Mouse (Mus musculus): ENCODE data around the gene Sept9. TPM values are rescaled to one million over a fixed set of nuclear protein-coding genes. Genes with fewer than 3 reads are reported as not detected.
"Not testable (repeated sequence)": the region's sequence is repeated elsewhere in the genome, so short reads cannot be mapped to it uniquely, and the experiment has no call there.

The Sept9 gene
- polyA plus RNA-seq, 1 experiment, result 38.4 TPM

GRCm38 (mm10) chr11:117312028-117312901, 112.8 kb downstream of the Sept9 start:
- no peak for DNase-seq (ENCODE audit: low spot score)

GRCm38 (mm10) chr11:117312936-117313335, 113.5 kb downstream of the Sept9 start:
- DNase-seq (ENCODE audit: low spot score), result no peak

GRCm38 (mm10) chr11:117313446-117313845, 114.0 kb downstream of the Sept9 start:
- no peak for DNase-seq (ENCODE audit: low spot score)

GRCm38 (mm10) chr11:117314026-117314425, 114.6 kb downstream of the Sept9 start:
- DNase-seq (ENCODE audit: low spot score), result no peak

GRCm38 (mm10) chr11:117314520-117314919, 115.1 kb downstream of the Sept9 start:
- DNase-seq (ENCODE audit: low spot score), result no peak

GRCm38 (mm10) chr11:117315309-117315708, 115.8 kb downstream of the Sept9 start:
- no peak for DNase-seq (ENCODE audit: low spot score)

GRCm38 (mm10) chr11:117316441-117317331, 117.2 kb downstream of the Sept9 start:
- DNase-seq (ENCODE audit: low spot score), result no peak

GRCm38 (mm10) chr11:117317429-117318101, 118.1 kb downstream of the Sept9 start:
- DNase-seq (ENCODE audit: low spot score), result no peak

- no peak for DNase-seq (ENCODE audit: low spot score)
Measured at GRCm38 (mm10) chr11:117318202-117318601, 118.7 kb downstream of the Sept9 start.

- DNase-seq (ENCODE audit: low spot score), result no peak
Measured at GRCm38 (mm10) chr11:117318731-117319542, 119.5 kb downstream of the Sept9 start.

- no peak for DNase-seq (ENCODE audit: low spot score)
Measured at GRCm38 (mm10) chr11:117319543-117320335, 120.3 kb downstream of the Sept9 start.

GRCm38 (mm10) chr11:117320482-117320881, 121.0 kb downstream of the Sept9 start:
- no peak for DNase-seq (ENCODE audit: low spot score)

- DNase-seq (ENCODE audit: low spot score), result no peak
Measured at GRCm38 (mm10) chr11:117321311-117321971, 122.0 kb downstream of the Sept9 start.

- no peak for DNase-seq (ENCODE audit: low spot score)
Measured at GRCm38 (mm10) chr11:117322311-117322710, 122.8 kb downstream of the Sept9 start.

GRCm38 (mm10) chr11:117322730-117323579, 123.5 kb downstream of the Sept9 start:
- DNase-seq (ENCODE audit: low spot score), result no peak

GRCm38 (mm10) chr11:117323976-117324574, 124.6 kb downstream of the Sept9 start:
- DNase-seq (ENCODE audit: low spot score), result no peak

GRCm38 (mm10) chr11:117324718-117325117, 125.3 kb downstream of the Sept9 start:
- not testable (repeated sequence) for DNase-seq (ENCODE audit: low spot score)

- no peak for DNase-seq (ENCODE audit: low spot score)
Measured at GRCm38 (mm10) chr11:117325131-117325467, 125.6 kb downstream of the Sept9 start.
